10 mouse cellular contexts compared by ENCODE assay signal in genomic region chr11:50540136-50540535, GRCm38 (mm10).
A peak's percentile ranks its signal among the peaks of the same experiment; 100 is the strongest.
DNase-seq lines count a peak whose midpoint lies in the region; ATAC-seq lines count a peak whose summit lies in the region.
"Had no signal": no experiment of that assay in that cellular context is flagged by ENCODE, and none has a peak within 500 bp of the region (broad histone marks: within the 10 kb centered on the region; RNA-seq: fewer than 3 reads in every experiment).

No protein-coding gene starts in this region.

- 87% methylated on average over 11 of the region's 11 CpGs for WGBS in limb, embryonic 10.5 days

- no peaks in the 10 kb centered on the region for H3K27me3 ChIP-seq in limb, embryonic 10.5 days (ENCODE audit: low read depth, poor library complexity, severe bottlenecking)
- H3K27me3 ChIP-seq: heart, embryonic 15.5 days; limb, embryonic 15.5 days had no signal

- no peaks in the 10 kb centered on the region; the same call in 1 of the 2 replicates for H3K9me3 ChIP-seq in limb, embryonic 10.5 days (replicated peaks)
- H3K9me3 ChIP-seq: heart, embryonic 15.5 days; limb, embryonic 15.5 days had no signal

- H3K27ac ChIP-seq in limb, embryonic 10.5 days, result no peak overlapping the region
- H3K27ac ChIP-seq: heart, embryonic 15.5 days; limb, embryonic 15.5 days had no signal

- no peaks in the 10 kb centered on the region for H3K36me3 ChIP-seq in limb, embryonic 10.5 days
- H3K36me3 ChIP-seq: heart, embryonic 15.5 days; limb, embryonic 15.5 days had no signal

- no peaks in the 10 kb centered on the region for H3K4me1 ChIP-seq in limb, embryonic 10.5 days
- H3K4me1 ChIP-seq: heart, embryonic 15.5 days; limb, embryonic 15.5 days had no signal

- H3K4me3 ChIP-seq in limb, embryonic 10.5 days, result no peak overlapping the region
- H3K4me3 ChIP-seq: heart, embryonic 15.5 days; limb, embryonic 15.5 days had no signal

- ATAC-seq in cerebellum, adult (ENCODE audit: insufficient number of reproducible peaks, low FRiP score, low TSS enrichment), result no peak

- intact Hi-C loops in heart, postnatal 10 days (cut with DNase I), result no loop called here

- DNase-seq in cerebellum, adult 11 months, result peak; percentile 18
- peak; percentile 10 for DNase-seq in right cerebral cortex, postnatal 4 days
- DNase-seq in right cerebral cortex, postnatal 25 days, result no peak
- peak; percentile 42 to 43 for DNase-seq in heart, postnatal 10 days
- DNase-seq in testis, postnatal 10 days (ENCODE audit: low spot score), result peak; percentile 90
- no peak for DNase-seq in thymus, postnatal 0 days (ENCODE audit: low spot score)
- DNase-seq in limb, embryonic 10.5 days (ENCODE audit: low spot score), result no peak

Comparison
In these comparisons a context has a peak if more than half of its experiments do, and no peak if none do; other contexts are left out.
1. DNase-seq: peak in cerebellum, adult 11 months (single experiment), right cerebral cortex, postnatal 4 days (single experiment), heart, postnatal 10 days (2 of 2) and testis, postnatal 10 days (single experiment); none in right cerebral cortex, postnatal 25 days (single experiment), thymus, postnatal 0 days (single experiment) and limb, embryonic 10.5 days (single experiment).